In genomic region chr9:27369108-27369507, GRCm38 (mm10) we compare ENCODE assay signal across 28 mouse cellular contexts. TPM values are rescaled to one million over a fixed set of nuclear protein-coding genes. Genes with fewer than 3 reads are reported as not detected.
DNase-seq lines count a peak whose midpoint lies in the region; ATAC-seq and TF ChIP-seq lines count a peak whose summit lies in the region.
"Had no signal": no experiment of that assay in that cellular context is flagged by ENCODE, and none has a peak within 500 bp of the region (broad histone marks: within the 10 kb centered on the region; RNA-seq: fewer than 3 reads in every experiment).

No protein-coding gene starts in this region.

- H3K9me3 ChIP-seq in hindbrain, postnatal 0 days (ENCODE audit: low read length) = no peaks in the 10 kb centered on the region
- no peaks in the 10 kb centered on the region for H3K9me3 ChIP-seq in hindbrain, embryonic 10.5 days
- no peaks in the 10 kb centered on the region for H3K9me3 ChIP-seq in lung, embryonic 14.5 days (ENCODE audit: low read depth, low read length)
- H3K9me3 ChIP-seq: embryonic facial prominence, embryonic 12.5 days; forebrain, embryonic 12.5 days; heart, embryonic 10.5 days; midbrain, embryonic 12.5 days; neural tube, embryonic 15.5 days had no signal

- WGBS in hindbrain, postnatal 0 days = 52% methylated on average over 2 of the region's 2 CpGs
- WGBS in hindbrain, embryonic 10.5 days = 84% methylated on average over 2 of the region's 2 CpGs
- 47% methylated on average over 2 of the region's 2 CpGs for WGBS in lung, embryonic 14.5 days

- DNase-seq in hindbrain, postnatal 0 days (ENCODE audit: low spot score) = peak; percentile 11
- no peak for DNase-seq in hindbrain, embryonic 10.5 days (ENCODE audit: low spot score)
- peak; percentile 9 for DNase-seq in lung, embryonic 14.5 days
- no peak for DNase-seq in lung, postnatal 36 days
- peak; percentile 11 for DNase-seq in kidney, postnatal 10 days
- no peak for DNase-seq in spleen, adult 18-20 months
- DNase-seq in frontal cortex, postnatal 10 days (ENCODE audit: low spot score in 2 of 2) = no peak
- DNase-seq: adrenal gland, postnatal 25 days; cerebellum, adult 9-11 months; gastrocnemius, adult 2 months; layer of hippocampus, postnatal 36 days; liver, postnatal 0 days; lung, postnatal 10 days; right cerebral cortex, postnatal 14 days had no signal

- no peak overlapping the region for H3K27ac ChIP-seq in hindbrain, postnatal 0 days
- no peak overlapping the region for H3K27ac ChIP-seq in hindbrain, embryonic 10.5 days
- no peak overlapping the region for H3K27ac ChIP-seq in lung, embryonic 14.5 days (ENCODE audit: low read depth)
- H3K27ac ChIP-seq: embryonic facial prominence, embryonic 12.5 days; forebrain, embryonic 12.5 days; gastrocnemius, adult 2 months; heart, embryonic 10.5 days; midbrain, embryonic 12.5 days; neural tube, embryonic 15.5 days had no signal

- no peak overlapping the region for H3K9ac ChIP-seq in hindbrain, postnatal 0 days (replicated peaks; ENCODE audit: low read length)
- no peak overlapping the region for H3K9ac ChIP-seq in lung, embryonic 14.5 days
- H3K9ac ChIP-seq: embryonic facial prominence, embryonic 12.5 days; forebrain, embryonic 12.5 days; liver, postnatal 0 days; midbrain, embryonic 12.5 days; neural tube, embryonic 15.5 days had no signal

- no peaks in the 10 kb centered on the region for H3K27me3 ChIP-seq in hindbrain, postnatal 0 days (ENCODE audit: insufficient read depth, low read length)
- H3K27me3 ChIP-seq in hindbrain, embryonic 10.5 days (ENCODE audit: insufficient read depth, poor library complexity, severe bottlenecking) = no peaks in the 10 kb centered on the region
- H3K27me3 ChIP-seq in lung, embryonic 14.5 days (ENCODE audit: insufficient read depth, low read length) = no peaks in the 10 kb centered on the region
- H3K27me3 ChIP-seq: embryonic facial prominence, embryonic 12.5 days; forebrain, embryonic 12.5 days; midbrain, embryonic 12.5 days; neural tube, embryonic 15.5 days had no signal

- H3K36me3 ChIP-seq in hindbrain, postnatal 0 days (ENCODE audit: insufficient read depth, low read length) = no peaks in the 10 kb centered on the region
- no peaks in the 10 kb centered on the region for H3K36me3 ChIP-seq in hindbrain, embryonic 10.5 days
- no peaks in the 10 kb centered on the region for H3K36me3 ChIP-seq in lung, embryonic 14.5 days (ENCODE audit: insufficient read depth)
- H3K36me3 ChIP-seq: embryonic facial prominence, embryonic 12.5 days; forebrain, embryonic 12.5 days; heart, embryonic 10.5 days; midbrain, embryonic 12.5 days; neural tube, embryonic 15.5 days had no signal

- no peaks in the 10 kb centered on the region for H3K4me1 ChIP-seq in hindbrain, postnatal 0 days (ENCODE audit: insufficient read depth, low read length)
- no peaks in the 10 kb centered on the region for H3K4me1 ChIP-seq in hindbrain, embryonic 10.5 days (replicated peaks)
- no peaks in the 10 kb centered on the region for H3K4me1 ChIP-seq in lung, embryonic 14.5 days (ENCODE audit: insufficient read depth)
- H3K4me1 ChIP-seq: forebrain, embryonic 12.5 days; heart, embryonic 10.5 days; midbrain, embryonic 12.5 days; neural tube, embryonic 15.5 days had no signal

- no peak for ATAC-seq in hindbrain, postnatal 0 days
- ATAC-seq in lung, embryonic 14.5 days (ENCODE audit: insufficient read depth) = no peak
- ATAC-seq: hindbrain, embryonic 16.5 days; intestine, postnatal 0 days; liver, postnatal 0 days had no signal

- H3K4me3 ChIP-seq in hindbrain, postnatal 0 days (ENCODE audit: low read length) = no peak overlapping the region
- no peak overlapping the region for H3K4me3 ChIP-seq in hindbrain, embryonic 10.5 days
- H3K4me3 ChIP-seq in lung, embryonic 14.5 days (ENCODE audit: low read depth, low read length) = no peak overlapping the region
- H3K4me3 ChIP-seq: embryonic facial prominence, embryonic 12.5 days; erythroblast, embryonic 14.5 days; forebrain, embryonic 12.5 days; gastrocnemius, adult 2 months; heart, embryonic 10.5 days; midbrain, embryonic 12.5 days; neural tube, embryonic 15.5 days had no signal

- H3K4me2 ChIP-seq in hindbrain, postnatal 0 days (ENCODE audit: low read depth, low read length) = no peak overlapping the region
- no peak overlapping the region for H3K4me2 ChIP-seq in lung, embryonic 14.5 days
- H3K4me2 ChIP-seq: embryonic facial prominence, embryonic 12.5 days; forebrain, embryonic 12.5 days; midbrain, embryonic 12.5 days; neural tube, embryonic 15.5 days had no signal

- no peak for TF ChIP-seq CTCF in hindbrain, postnatal 0 days (IDR thresholded peaks at IDR 0.05; ENCODE audit: low read depth)
- TF ChIP-seq CTCF in lung, embryonic 14.5 days (IDR thresholded peaks at IDR 0.05; ENCODE audit: low read depth) = no peak

RNA-seq across cellular contexts. Expression of gene Spata19, which starts 27.5 kb away (rescaled TPM):
- not detected in 2 replicates for total RNA-seq in hindbrain, postnatal 0 days (2014; rRNA removed)
- 0.40 TPM in 1 of 2 replicates, not detected in the other for polyA plus RNA-seq in hindbrain, postnatal 0 days (2015; fragmentation: Nextera tagmentation; extraction: Ambion mirVana)
- not detected in 2 replicates for polyA plus RNA-seq in hindbrain, embryonic 10.5 days (2016; fragmentation: Nextera tagmentation; extraction: Ambion mirVana)
- polyA plus RNA-seq in lung, embryonic 14.5 days (2014; fragmentation: Nextera tagmentation; extraction: Ambion mirVana) = not detected in 2 replicates
- total RNA-seq: adrenal gland, postnatal 25 days; ES-E14; gastrocnemius, adult 2 months; gastrocnemius, postnatal 4 days; hematopoietic stem cell, adult 5-6 weeks; layer of hippocampus, postnatal 36 days; liver, adult 2 months; megakaryocyte progenitor cell, adult 5-6 weeks had no signal
- polyA plus RNA-seq: embryonic facial prominence, embryonic 12.5 days; erythroblast, embryonic 14.5 days; forebrain, embryonic 12.5 days; heart, embryonic 10.5 days; heart, embryonic 16.5 days; hindbrain, embryonic 16.5 days; intestine, postnatal 0 days; liver, adult 2 months; liver, postnatal 0 days; midbrain, embryonic 12.5 days; neural tube, embryonic 15.5 days had no signal

Comparison
In these comparisons a context has a peak if more than half of its experiments do, and no peak if none do; other contexts are left out.
1. DNase-seq: peak in hindbrain, postnatal 0 days (single experiment), lung, embryonic 14.5 days (single experiment) and kidney, postnatal 10 days (single experiment); none in hindbrain, embryonic 10.5 days (single experiment), lung, postnatal 36 days (single experiment), spleen, adult 18-20 months (0 of 2) and frontal cortex, postnatal 10 days (0 of 2).